Mouse (Mus musculus) bone marrow, adult 2 months (tissue): ENCODE measurements at regions not wholly inside any gene's neighbourhood (a gene's known extent, or its start where the extent isn't known, plus 50 kb on each side); places are given as distances from the start of the nearest gene placed in this dataset.

Source experiments
- H3K27ac ChIP-seq: fragments of 200-500 bp; 2 replicates; pipeline ENCODE4 v1.5.1; 2012; ENCODE audit warnings: low read depth, mild to moderate bottlenecking, control low read depth, inconsistent platforms, low read length; ENCODE audit not compliant: control insufficient read depth, poor library complexity, insufficient read depth
- H3K4me1 ChIP-seq: fragments of 200-500 bp; 2 replicates; pipeline ENCODE4 v1.6.1; 2011; ENCODE audit warnings: low read length; ENCODE audit not compliant: control insufficient read depth, insufficient read depth
- H3K4me3 ChIP-seq: fragments of 200-500 bp; replicated peaks from 2 replicates; pipeline ENCODE3; 2011; ENCODE audit warnings: mild to moderate bottlenecking, low read depth, low read length, control low read depth; ENCODE audit not compliant: control insufficient read depth
- CTCF ChIP-seq: fragments of 200-500 bp; IDR thresholded peaks from 2 replicates; pipeline ENCODE4 v1.5.1; 2011; ENCODE audit warnings: low read length, control low read depth; ENCODE audit not compliant: control insufficient read depth, insufficient read depth
- POLR2A ChIP-seq: fragments of 200-500 bp; IDR thresholded peaks from 2 replicates; pipeline ENCODE4 v1.6.1; 2011; ENCODE audit warnings: low read depth, mild to moderate bottlenecking, control low read depth, low read length, borderline replicate concordance; ENCODE audit not compliant: control insufficient read depth
- WGBS: fragments of 180-500 bp; shearing (Covaris S2); methylation state at CpG from one replicate; pipeline ENCODE4 v1.1.7; 2018; 5-methylcytosine and 5-hydroxymethylcytosine counted together

DNA sequence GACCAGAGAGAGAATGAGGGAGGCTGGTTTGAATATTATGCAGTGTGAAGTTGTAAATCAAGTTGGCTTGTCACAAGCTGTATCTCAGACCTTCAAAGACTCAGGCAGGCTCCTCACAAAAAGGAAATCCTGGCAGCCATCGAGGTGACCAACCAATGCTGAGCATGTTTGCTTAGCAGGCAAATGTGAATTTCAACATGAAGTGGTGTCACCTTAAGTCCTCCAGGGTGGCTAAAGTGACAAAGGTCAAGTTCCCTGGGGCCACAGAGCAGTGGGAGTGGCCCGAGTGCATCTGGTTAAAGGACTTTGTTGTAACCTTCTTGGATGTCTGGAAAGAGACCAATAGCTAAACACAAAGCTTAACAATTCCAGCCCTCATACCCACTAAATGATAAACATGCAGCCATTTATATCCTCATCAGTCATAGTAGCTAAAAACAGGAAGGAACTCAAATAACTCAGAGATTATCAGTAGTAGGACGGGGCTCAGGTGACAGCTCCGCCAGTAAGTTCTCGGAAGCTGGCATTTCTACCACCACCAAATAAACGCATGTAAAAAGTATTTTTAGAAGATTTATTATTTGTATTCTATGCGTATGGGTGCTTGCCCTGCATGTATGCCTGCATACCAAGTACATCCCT lies 258.6 kb upstream of the Stt3b start:
- 13% methylated on average over 7 of the region's 7 CpGs for WGBS
- H3K4me3 ChIP-seq: no peak overlapping the region
- H3K4me1 ChIP-seq: no peaks in the 10 kb centered on the region
- no peak overlapping the region for H3K27ac ChIP-seq
- TF ChIP-seq CTCF (no peak), POLR2A (no peak)

DNA sequence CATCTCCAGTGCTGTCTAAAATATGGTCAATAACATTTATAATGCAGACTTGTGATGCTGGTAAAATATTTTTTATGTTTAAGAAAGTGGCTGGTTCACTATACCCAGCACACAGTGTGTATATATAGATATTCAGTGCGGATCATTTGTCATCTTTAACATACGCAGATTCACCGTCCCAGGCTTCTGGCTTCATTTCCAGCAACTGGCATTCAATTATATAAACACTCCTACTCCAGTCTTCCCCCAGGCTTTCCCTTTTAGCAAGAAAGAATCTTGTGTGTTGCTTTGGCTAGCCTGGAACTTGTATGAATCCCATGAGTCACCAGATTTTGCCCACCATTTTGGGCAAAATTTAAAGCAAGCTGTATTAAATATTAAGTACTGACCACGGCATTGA lies 260.8 kb upstream of the Stt3b start:
- H3K4me3 ChIP-seq: no peak overlapping the region

DNA sequence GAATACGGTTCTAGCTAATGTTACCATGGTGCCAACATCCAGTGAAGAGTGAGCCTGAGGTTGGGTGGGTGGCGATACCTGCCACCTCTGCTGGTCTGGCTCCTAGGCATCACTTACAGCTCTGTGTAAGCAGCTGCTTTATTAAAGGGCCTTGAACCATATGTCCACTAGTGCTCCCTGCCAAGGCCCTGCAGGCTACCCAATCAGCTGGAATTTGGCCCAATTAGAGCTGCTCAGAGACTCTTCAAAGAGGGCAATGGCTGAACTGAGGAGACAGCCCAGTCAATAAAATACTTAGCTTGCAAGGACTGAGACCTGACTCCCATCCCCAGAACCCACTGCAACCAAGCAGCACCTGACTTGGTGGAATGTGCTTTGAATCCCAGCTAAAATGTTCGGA lies 270.9 kb upstream of the Stt3b start:
- Histone ChIP-seq H3K27ac (no peak overlapping the region), H3K4me3 (no peak overlapping the region), H3K4me1 (no peaks in the 10 kb centered on the region)
- 91% methylated on average over 3 of the region's 3 CpGs for WGBS
- TF ChIP-seq POLR2A (no peak), CTCF (no peak)

More for the DNA sequence above, 260.8 kb upstream of the Stt3b start:
- H3K4me1 ChIP-seq: no peaks in the 10 kb centered on the region
- no peak for TF ChIP-seq POLR2A
- no peak for TF ChIP-seq CTCF
- WGBS: 93% methylated on average over 4 of the region's 4 CpGs
- H3K27ac ChIP-seq: no peak overlapping the region

DNA sequence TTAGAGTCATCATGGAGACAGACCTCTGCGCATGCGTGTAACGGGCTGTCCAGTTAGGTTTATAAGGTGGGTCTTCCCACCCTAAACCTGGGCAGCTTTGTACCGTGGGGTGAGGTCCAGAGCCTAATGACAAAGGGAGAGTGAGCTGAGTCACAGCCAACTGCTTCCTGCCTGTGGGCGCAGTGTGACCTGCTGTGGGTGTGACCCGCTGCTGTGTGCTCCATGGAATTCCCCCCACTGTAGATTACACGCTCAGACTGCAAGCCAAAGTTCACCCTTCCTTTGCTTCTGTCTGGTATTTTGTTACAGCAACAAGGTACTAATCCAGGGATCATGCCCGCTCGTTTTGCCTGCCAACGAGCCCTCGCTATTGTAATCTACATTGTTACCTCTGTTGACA lies 273.3 kb upstream of the Stt3b start:
- H3K4me3 ChIP-seq: no peak overlapping the region
- WGBS: 64% methylated on average over 11 of the region's 11 CpGs

DNA sequence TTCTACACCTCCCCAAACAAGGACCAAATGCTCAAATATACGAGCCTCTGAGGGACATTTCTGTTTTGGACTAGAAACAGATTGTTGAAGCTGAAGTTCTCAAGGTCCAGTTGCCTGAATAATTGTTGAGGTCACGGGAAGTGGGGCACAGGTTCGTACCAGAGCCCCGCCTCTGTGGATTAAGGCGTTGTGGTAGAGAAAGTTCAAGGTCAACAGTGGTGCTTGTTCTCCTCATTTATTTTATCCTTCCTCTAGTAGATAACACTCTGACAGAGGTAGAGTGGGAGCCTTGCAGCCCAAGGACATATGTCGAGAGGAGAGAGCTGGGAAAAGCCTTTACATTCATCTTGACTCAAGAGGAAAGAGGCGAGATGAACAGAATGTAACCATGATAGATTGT lies 274.7 kb upstream of the Stt3b start:
- no peak overlapping the region for H3K4me3 ChIP-seq
- TF ChIP-seq CTCF: no peak
- TF ChIP-seq POLR2A: no peak
- no peaks in the 10 kb centered on the region for H3K4me1 ChIP-seq
- H3K27ac ChIP-seq: no peak overlapping the region
- WGBS: 76% methylated on average over 7 of the region's 7 CpGs

More for the DNA sequence above, 273.3 kb upstream of the Stt3b start:
- Histone ChIP-seq H3K27ac (no peak overlapping the region), H3K4me1 (no peaks in the 10 kb centered on the region)
- no peak for TF ChIP-seq POLR2A
- TF ChIP-seq CTCF: no peak

DNA sequence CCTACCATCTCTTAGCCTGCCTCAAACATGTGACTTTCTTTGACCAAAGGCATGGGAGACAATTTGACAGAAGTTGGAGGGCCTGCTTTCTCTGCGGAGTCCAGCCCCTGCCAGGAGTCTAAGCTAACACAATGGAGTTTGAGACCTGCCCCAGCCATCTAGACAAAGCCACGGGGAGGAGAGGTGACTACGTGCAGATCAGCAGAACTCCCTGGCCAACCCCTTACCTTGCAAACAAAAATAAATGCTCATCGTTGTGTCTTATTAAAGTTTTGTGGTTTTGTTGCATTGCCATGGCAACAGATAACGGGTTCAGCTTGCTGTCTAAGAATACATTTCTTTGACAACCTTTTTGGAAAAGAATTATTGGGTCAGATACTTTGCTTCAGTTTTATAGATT lies 282.2 kb upstream of the Stt3b start:
- no peak for TF ChIP-seq CTCF
- TF ChIP-seq POLR2A: no peak
- H3K27ac ChIP-seq: no peak overlapping the region
- 71% methylated on average over 5 of the region's 5 CpGs for WGBS

DNA sequence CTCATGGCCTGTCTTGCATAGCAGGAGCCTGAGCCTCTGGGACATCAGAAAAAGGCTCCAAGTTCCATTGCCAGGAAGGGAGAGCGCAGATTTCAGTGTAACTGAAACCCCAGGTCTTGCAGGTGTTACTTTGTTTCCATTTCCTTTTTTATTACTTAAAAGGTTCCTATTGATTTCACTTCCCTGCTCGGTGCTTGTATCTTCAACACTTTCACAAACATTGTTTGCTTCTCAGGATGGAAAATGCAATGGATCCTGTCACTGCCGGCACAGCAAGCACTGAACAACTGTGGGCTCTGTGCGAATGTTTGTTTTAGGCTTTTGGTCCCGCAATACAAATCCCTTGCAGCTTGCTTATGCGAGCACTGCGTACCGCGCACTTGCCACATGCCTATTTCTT lies 290.0 kb upstream of the Stt3b start:
- WGBS: 85% methylated on average over 9 of the region's 9 CpGs
- Histone ChIP-seq H3K4me1 (no peaks in the 10 kb centered on the region; the same call in 1 of the 2 replicates), H3K4me3 (no peak overlapping the region), H3K27ac (no peak overlapping the region)
- no peak for TF ChIP-seq POLR2A
- no peak for TF ChIP-seq CTCF

More for the DNA sequence above, 282.2 kb upstream of the Stt3b start:
- Histone ChIP-seq H3K4me3 (no peak overlapping the region), H3K4me1 (no peaks in the 10 kb centered on the region)

DNA sequence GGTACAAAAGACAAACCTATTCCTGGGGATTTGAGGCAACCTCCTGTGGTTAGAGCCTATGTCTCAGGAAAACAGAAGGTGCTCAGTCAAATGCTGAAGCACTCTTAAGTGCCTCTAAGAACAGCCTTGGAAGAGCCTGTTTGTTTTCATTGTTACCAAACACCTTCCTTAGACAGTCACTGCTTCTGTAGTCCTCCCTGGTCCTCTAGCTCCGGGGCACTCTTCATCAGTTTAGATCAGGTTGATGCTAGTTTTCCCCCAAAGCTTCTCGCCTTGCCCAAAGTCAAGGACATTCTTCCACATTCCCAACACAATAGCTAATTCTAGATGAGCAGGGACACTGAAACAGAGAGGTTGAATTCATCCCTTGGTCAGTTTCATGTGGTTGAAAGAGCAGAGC lies 290.6 kb upstream of the Stt3b start:
- Histone ChIP-seq H3K27ac (no peak overlapping the region), H3K4me1 (no peaks in the 10 kb centered on the region; the same call in 1 of the 2 replicates), H3K4me3 (no peak overlapping the region)
- 80% methylated on average over 2 of the region's 2 CpGs for whole genome bisulfite sequencing
- TF ChIP-seq POLR2A (no peak), CTCF (no peak)

DNA sequence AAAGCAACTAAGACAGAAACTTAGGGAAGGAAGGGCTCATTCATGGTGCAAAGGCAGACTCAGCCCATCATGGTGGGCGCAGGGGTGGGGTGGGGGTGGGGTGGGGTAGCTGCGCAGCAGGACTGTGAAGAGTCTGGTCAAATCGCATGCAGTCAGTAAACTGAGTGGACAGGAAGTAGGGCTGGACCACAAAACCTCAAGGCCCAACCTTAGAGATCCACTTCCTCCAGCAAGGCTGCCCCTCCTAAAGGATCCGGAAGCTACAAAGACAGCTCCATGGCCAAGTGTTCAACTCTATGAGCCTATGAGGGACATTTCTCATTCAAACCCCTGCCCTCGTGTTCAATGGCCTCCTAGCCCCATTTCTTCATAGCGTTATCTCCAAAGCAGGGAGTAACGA lies 292.6 kb upstream of the Stt3b start:
- no peak for TF ChIP-seq POLR2A
- TF ChIP-seq CTCF: no peak
- no peak overlapping the region for H3K4me3 ChIP-seq
- no peak overlapping the region for H3K27ac ChIP-seq
- 70% methylated on average over 7 of the region's 7 CpGs for WGBS
- no peaks in the 10 kb centered on the region; the same call in 1 of the 2 replicates for H3K4me1 ChIP-seq
